Comparison of ENCODE assay signal across 16 mouse cellular contexts in genomic region chr1:143912586-143912985, GRCm38 (mm10).
"Had no signal": no experiment of that assay in that cellular context is flagged by ENCODE, and none has a peak within 500 bp of the region (broad histone marks: within the 10 kb centered on the region; RNA-seq: fewer than 3 reads in every experiment).

No protein-coding gene starts in this region.

- H3K27me3 ChIP-seq: megakaryocyte, embryonic 14.5 days; midbrain, embryonic 13.5 days; midbrain, embryonic 15.5 days; neural tube, embryonic 12.5 days had no signal

- H3K4me1 ChIP-seq: midbrain, embryonic 15.5 days; neural tube, embryonic 12.5 days had no signal

- H3K36me3 ChIP-seq: midbrain, embryonic 13.5 days; midbrain, embryonic 15.5 days; neural tube, embryonic 12.5 days had no signal

- H3K27ac ChIP-seq: macrophage; midbrain, embryonic 13.5 days; midbrain, embryonic 15.5 days; neural tube, embryonic 12.5 days had no signal

- DNase-seq: lung, adult 18-20 months; lung, embryonic 14.5 days; lung, postnatal 10 days; lung, postnatal 36 days; right cerebral cortex, postnatal 25 days; right cerebral cortex, postnatal 4 days; spleen, adult 18-20 months; thymus, adult 18-20 months; thymus, postnatal 14 days; thymus, postnatal 36 days had no signal

- H3K4me2 ChIP-seq: lung, embryonic 14.5 days; midbrain, embryonic 11.5 days; midbrain, embryonic 13.5 days; midbrain, embryonic 15.5 days; neural tube, embryonic 12.5 days had no signal

- H3K9me3 ChIP-seq: megakaryocyte, embryonic 14.5 days; midbrain, embryonic 13.5 days; midbrain, embryonic 15.5 days; neural tube, embryonic 12.5 days had no signal

- H3K4me3 ChIP-seq: megakaryocyte, embryonic 14.5 days; midbrain, embryonic 13.5 days; midbrain, embryonic 15.5 days; neural tube, embryonic 12.5 days had no signal

- H3K9ac ChIP-seq: lung, embryonic 14.5 days; midbrain, embryonic 13.5 days; midbrain, embryonic 15.5 days; neural tube, embryonic 12.5 days had no signal

- ATAC-seq: midbrain, embryonic 13.5 days; midbrain, embryonic 15.5 days had no signal
